Mouse (Mus musculus) urinary bladder, adult 2 months (tissue): Measurements from ENCODE around the gene Spin2g. TPM values are rescaled to one million over a fixed set of nuclear protein-coding genes. Genes with fewer than 3 reads are reported as not detected.
"Not testable (repeated sequence)": the region's sequence is repeated elsewhere in the genome, so short reads cannot be mapped to it uniquely, and the experiment has no call there.

Source experiments
- DNase-seq: peaks from one replicate; pipeline ENCODE4 v3.0.0; 2022; ENCODE audit warnings: low spot score
- polyA plus RNA-seq: library from polyadenylated mRNA; depleted of rRNA; stranded (reverse); fragments of >200 nt; gene quantifications from 2 replicates; pipeline ENCODE4 v1.2.3, GENCODE M21; 2012; rRNA removed

Spin2g gene
- polyA plus RNA-seq: not detected in 2 replicates

- not testable (repeated sequence) for DNase-seq
Measured at GRCm38 (mm10) chrX:34238633-34239032, at the start of gene Spin2g. Gene Spin2g (minus strand): TSS chrX:34238733.

Other genes starting within 250 kb of the Spin2g start
- not detected in 2 replicates for gene Btbd35f9, start 77.2 kb downstream of the Spin2g start, polyA plus RNA-seq
- gene Btbd35f8, start 211.8 kb upstream of the Spin2g start, polyA plus RNA-seq: not detected in 2 replicates